Mouse (Mus musculus) left cerebral cortex, adult 6 months (tissue): ENCODE measurements around the gene Cyb5b. TPM values are rescaled to one million over a fixed set of nuclear protein-coding genes. Genes with fewer than 3 reads are reported as not detected.

Experiments used
- long read RNA-seq, 2 experiments: library from polyadenylated mRNA; unstranded; transcript quantifications; one replicate each; pipeline ENCODE4 v2.0.0; 2019 to 2020
- polyA plus RNA-seq: library from polyadenylated mRNA; unstranded; fragments of <200 nt; fragmentation: Nextera tagmentation; gene quantifications from 2 replicates; pipeline ENCODE4 v1.2.3, GENCODE M21; 2021

The Cyb5b gene
- 39.6 and 55.6 TPM in 2 replicates for polyA plus RNA-seq
- long read RNA-seq, experiment 1, full-length matches to known transcripts, result 530 of 612 reads
- long read RNA-seq, experiment 1, partial matches to known transcripts, result 77 of 612 reads
- long read RNA-seq, experiment 1, other reads (novel, unspliced or antisense), result 5 of 612 reads
- long read RNA-seq, experiment 2, full-length matches to known transcripts, result 39 of 86 reads
- long read RNA-seq, experiment 2, partial matches to known transcripts, result 46 of 86 reads
- long read RNA-seq, experiment 2, other reads (novel, unspliced or antisense), result 1 of 86 reads

GRCm38 (mm10) chr8:107150404-107151157, at the start of gene Cyb5b:
Cyb5b (plus strand) TSS chr8:107150640.

Other genes with a start within 250 kb of the Cyb5b start
- gene Sntb2, start 214.9 kb upstream of the Cyb5b start, polyA plus RNA-seq, result 1.0 and 3.8 TPM in 2 replicates
- gene Vps4a, start 119.4 kb upstream of the Cyb5b start, polyA plus RNA-seq, result 116 and 128 TPM in 2 replicates
- 47.1 and 58.1 TPM in 2 replicates for gene Pdf, start 102.0 kb upstream of the Cyb5b start, polyA plus RNA-seq
- gene Cog8, start 94.0 kb upstream of the Cyb5b start, polyA plus RNA-seq, result 41.0 and 55.0 TPM in 2 replicates
- 28.7 and 44.7 TPM in 2 replicates for gene Nip7, start 93.8 kb upstream of the Cyb5b start, polyA plus RNA-seq
- not detected in 2 replicates for gene Tmed6, start 85.0 kb upstream of the Cyb5b start, polyA plus RNA-seq
- 6.3 and 7.5 TPM in 2 replicates for gene Terf2, start 54.1 kb upstream of the Cyb5b start, polyA plus RNA-seq
- gene Nfat5, start 142.8 kb downstream of the Cyb5b start, polyA plus RNA-seq, result 4.1 and 5.7 TPM in 2 replicates